Mouse (Mus musculus) retina, adult 2 months (tissue): ENCODE measurements at regions not wholly inside any gene's neighbourhood (a gene's known extent, or its start where the extent isn't known, plus 50 kb on each side); places are given as distances from the start of the nearest gene placed in this dataset.

Experiments used
- DNase-seq: peaks from one replicate; pipeline ENCODE4 v3.0.0-alpha.2; 2012; ENCODE audit warnings: low read depth, low spot score

DNA sequence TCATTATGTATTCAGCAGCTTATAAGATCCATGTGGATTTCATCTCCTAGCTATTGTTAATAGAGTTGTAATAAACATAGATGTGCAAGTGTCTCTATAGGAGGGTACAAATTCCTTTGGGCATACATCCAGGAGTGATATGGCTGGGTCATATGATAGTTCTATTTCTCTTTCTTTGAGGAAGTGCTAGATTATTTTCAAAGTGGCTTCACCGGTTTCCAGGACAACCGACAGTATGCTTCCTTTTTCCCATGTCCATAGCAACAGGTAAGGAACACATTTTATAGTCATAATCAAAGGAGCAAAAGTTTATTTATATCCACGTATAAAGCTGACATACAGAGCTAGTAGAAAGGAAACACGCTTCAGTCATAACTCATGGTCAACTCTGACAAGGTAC is 710.2 kb upstream of the Tenm4 start:
- DNase-seq: no peak

DNA sequence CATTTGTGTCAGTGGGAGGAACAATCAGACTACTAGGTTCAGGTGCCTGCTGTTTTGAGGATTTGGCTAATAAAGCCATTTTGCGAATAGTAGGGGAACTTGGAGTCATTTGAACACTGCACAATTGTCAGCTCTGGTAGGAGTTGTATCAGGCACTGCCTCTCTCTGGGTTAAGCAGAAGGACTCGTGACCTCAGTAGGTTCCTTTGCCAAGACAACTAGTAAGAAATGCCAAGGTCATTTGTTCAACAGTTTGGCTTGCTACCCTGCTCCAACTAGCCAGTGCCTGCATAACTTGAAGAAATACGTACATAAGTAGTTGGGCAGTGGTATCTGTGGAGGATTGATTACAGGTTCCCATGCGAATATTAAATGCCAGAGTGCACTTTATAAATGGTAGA is 705.5 kb upstream of the Tenm4 start:
- DNase-seq: no peak

DNA sequence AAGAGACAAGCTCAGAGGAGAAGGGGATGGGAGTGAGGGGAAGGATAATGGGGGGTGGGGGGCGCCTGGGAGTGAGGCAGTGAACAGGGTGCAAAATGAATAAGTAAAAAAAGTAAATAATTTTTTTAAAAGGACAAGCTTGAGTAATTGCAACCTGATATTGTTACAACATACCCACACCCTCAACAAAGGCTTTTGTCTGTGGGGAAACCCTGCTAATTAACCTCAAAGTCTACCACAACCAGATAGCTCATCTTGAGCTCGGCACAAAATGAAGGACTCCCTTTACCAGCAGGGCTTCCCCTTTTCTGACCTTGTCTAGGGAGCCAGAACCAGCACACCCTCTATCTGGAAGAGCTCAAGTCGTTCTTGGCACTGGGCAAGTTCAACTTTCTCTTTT is 704.0 kb upstream of the Tenm4 start:
- no peak for DNase-seq

DNA sequence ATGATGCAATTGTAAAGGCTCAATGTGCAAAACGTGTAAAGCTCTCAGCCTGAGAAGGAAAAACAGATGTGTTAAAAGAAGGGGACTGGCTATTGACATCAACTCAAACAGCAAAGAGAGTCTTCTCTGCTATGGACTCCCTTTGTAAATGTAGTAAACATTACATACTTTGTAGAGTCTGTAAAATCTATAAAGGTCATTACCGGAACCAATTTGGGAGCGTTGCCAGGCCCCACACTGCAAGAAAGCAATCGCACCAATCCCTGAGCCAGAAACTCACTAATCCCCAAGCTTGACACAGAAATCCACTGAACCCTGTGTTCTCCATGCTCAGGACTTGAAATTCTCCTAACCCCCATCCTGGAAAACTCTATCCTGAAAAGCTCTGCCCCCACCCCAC is 697.2 kb upstream of the Tenm4 start:
- DNase-seq: no peak

DNA sequence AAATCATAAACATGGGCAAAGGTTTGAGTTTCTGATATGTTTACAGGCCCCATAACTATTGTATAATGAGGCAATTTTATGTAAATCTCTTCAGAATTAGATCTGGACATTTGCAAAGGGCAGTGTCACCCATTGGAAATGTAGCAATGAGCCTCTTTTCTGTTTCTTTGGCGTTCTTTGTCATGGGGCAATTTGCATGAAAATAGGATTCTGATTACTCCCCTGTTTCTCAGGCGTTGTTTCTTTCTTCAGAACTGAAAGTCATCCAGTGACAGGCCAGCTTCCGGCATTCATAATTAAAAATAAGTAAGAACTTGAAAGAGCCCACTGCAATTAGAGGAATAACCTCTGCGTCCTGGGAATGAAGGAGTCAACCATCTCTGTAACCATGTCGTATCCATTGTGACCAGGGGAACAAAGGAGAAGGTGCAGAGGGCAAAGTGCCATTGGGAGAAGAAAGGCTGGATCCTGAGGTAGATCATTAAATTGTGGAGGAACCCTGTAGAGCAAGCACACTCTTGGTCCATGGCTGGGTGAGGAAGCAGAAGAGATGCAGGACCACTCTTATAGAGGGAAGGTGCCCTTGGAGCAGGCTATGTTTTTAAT is 690.8 kb upstream of the Tenm4 start:
- no peak for DNase-seq

DNA sequence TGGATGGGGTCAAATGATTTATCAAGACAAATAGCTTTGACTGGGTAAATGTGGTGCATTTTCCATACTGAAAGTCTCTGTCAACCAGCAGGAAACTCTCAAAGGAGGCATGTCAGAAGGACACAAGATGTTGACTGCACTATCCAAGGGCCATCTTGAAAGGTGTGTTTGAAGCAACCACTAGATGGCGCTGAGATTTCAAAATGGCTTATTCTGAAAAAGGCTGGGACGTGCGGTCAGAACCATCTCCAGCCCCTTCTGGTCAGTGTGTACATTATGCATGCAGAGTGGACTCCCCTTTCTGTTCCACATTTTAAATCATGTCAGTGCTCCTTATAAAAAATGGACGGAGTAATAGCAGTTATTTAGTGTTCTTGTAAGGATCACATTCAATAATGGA is 681.4 kb upstream of the Tenm4 start:
- peak; percentile 30 for DNase-seq

DNA sequence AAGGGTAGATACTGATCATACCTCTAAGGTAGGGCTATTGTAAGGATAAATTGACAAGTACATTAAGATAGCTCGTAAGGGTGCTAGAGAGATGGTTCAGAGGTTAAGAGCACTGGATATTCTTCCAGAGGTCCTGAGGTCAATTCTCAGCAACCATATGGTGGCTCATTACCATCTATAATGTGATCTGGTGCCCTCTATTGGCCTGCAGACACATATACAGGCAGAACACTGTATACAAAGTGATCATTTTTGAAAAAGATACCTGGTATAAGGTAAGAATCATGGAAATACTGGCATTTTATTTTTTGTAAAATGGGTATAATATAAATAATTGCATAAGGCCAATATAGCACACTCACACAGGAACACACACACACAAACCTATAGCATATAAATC is 676.3 kb upstream of the Tenm4 start:
- no peak for DNase-seq

DNA sequence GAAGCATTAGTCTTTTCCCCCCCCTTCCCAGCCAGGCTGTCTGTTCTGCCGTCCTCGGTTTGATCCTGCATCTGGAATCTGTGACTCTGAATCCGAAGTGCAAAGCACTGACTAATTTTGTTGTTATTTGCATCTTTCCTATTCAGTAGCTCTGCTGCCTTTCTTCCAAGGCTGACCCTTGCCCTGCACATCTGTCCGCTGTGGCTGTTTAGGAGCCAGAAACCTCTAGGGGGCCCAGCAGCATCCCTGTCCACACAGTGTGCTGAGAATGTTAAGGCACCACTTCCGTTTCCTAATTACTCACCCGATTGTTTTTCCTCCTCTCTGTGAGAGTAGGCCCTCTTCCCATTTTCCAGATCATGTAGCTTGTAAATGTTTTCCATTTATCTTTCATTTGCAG is 668.1 kb upstream of the Tenm4 start:
- DNase-seq: no peak

DNA sequence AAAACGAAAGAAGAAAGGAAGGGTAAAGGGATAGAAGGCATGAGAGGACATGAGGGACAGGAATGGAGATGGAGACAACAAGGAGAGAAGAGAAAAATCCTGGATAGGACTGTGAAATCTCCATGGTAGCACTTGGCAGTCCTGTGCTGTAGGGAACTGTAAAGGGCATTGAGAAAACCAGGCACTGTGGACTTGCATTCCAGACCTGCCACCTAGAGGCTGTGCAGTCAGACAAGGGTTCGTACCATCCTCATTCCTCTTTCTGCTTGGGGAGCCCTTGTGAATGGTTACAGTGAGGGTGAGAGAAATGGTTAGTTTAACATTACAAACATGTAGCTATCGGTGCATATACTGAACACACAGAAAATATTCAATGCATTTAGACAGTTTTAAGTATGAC is 623.8 kb upstream of the Tenm4 start:
- DNase-seq: no peak

DNA sequence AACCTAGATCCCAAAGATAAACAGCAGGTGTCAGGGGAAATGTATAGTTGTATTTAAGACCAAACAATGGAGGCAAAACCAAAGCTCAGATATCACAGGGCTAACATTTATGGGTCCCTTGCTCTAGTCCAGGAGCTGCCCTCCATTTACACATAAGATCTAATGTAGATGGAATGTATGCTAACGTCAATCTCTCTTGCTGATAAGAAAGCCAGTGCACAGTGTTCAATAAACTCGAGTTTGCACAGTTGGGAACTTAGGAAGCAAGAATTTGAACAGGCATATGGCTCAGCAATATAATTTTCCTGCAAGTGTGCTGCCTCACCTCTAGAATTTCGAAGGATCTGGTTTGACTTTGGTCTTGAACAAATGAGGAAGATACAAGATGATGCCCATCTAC is 620.9 kb upstream of the Tenm4 start:
- no peak for DNase-seq

DNA sequence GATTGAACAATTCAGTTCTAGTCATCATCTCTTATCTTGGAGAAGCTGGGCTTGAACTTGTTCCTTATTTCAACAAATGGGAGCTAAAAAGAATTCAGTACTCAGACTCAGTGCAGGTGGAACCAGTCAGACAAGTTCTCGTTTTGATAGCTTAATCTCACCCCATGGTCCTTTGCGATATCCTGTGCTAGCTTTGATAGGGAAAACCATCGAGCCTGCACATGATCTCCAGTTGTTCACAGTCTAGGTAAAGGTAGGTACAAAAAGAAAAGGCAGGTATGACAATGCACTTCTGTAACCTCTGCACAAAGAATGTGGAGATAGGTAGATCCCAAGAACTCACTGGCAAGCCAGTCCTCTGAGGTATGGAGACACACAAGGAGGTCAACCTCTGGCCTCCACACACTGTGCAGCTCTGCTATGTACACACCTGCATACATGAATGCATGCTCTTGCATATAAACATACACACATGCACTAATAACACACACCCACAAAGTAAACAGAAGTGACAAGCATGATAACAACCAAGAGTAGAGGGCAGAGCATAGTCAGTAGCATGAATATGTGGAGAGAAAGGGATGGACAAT is 619.2 kb upstream of the Tenm4 start:
- DNase-seq: no peak

DNA sequence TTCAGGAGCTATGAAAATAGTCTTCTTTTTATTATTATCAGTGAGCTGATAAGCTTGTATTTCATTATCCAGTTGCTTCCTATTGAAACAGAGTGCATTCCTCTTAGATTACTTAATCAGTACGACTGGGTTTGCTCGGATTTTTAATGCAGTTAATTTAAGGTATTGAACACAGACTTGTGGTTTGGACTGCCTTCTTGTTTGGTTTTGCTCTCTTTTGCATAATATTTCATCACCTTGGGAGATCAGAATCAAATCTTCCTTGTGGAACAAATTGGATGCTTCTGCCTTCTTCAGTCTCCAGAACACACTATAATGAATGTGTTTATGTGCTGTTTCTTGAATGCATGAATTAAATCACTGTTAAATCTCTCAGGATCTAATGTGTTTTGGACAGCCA is 612.5 kb upstream of the Tenm4 start:
- DNase-seq: no peak

DNA sequence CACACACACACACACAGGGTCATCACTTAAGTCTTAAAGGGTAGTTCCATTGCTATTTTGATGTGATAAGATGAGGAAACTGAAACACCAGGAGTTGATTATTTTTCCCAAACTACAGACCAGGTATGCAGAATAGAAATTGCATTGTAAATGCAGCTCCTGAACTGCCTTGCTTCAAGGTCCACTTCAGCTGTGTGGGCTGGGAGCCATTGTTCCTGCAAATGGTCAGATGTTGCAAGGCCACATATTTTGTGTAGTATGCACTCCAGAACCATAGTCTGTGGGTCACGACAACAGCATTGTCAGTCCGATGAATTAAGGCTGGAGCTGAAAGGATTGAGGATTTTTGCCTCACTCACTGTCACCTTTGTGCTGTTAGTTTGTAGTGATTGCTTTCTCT is 592.4 kb upstream of the Tenm4 start:
- no peak for DNase-seq

DNA sequence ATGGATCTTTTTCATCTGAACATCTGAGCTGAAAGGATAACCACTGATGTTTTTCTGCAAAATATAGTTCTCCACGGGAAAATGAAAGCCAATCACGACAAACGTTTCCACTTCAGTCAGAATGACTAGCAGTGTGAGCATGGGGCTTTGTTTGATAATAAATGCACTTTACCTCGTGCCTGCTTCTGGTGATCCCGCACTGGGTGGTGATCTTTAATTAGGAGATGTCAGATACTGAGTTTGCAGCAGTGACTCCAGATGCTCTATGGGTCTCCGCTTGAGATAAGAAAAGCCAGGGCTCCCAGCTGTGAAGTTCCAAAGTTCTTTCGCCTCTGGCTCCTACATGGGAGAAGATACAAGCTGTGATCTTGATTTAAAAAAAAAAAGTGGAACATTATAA is 589.7 kb upstream of the Tenm4 start:
- DNase-seq: no peak

DNA sequence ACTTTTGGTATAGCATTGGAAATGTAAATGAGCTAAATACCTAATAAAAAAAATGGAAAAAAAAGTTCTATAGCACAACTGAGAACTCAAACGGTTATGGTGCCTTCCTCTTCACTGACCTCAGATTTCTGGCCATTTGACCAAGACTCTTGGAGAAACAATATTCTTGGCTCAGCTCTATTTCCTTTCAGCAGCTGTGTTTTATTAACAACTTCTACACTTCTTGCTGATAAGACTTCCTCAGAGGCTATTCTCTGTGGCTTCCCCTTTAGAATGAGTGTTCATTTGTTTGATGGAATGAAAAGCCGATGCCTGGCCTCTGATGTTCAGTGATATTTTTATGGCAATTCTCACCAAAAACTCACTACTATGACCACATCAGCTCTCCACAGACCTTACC is 572.7 kb upstream of the Tenm4 start:
- DNase-seq: no peak

DNA sequence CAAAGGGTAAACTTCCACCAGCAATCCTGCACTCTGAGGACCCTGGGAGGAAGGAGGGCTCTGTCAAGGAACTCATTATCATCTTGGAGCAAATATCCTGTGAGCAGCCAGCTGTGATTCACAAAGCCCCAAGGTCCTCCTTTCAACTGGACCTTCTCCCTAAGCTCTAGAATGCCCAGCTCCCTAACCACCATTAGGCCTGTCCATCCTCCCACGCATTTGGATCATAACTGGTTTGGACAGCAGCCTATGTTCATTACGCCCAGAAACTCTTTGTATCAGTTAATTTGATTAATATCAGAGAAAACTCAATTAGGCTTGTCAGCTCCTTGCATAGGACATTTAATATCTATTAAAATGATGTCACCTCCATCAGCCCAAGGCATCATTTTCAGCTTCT is 557.3 kb upstream of the Tenm4 start:
- DNase-seq: no peak

DNA sequence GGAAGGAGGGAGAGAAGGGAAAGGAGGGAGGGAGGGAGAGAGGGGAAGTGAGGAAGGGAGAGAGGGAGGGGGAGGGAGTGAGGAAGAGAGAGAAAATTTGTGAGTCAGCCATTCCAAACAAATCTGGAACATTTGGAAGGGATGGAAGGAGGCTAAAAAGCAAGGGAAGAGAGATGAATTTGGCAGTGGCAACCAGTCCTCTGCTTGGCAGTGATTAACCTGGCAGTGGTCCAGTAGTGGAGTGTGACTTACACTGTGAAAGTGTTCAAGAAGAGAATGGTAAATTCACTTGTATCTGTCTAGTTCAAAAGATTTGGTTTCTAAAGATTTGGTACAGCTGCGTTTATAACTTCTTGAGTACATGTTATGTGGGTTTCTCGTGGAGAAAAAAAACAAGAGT is 553.7 kb upstream of the Tenm4 start:
- no peak for DNase-seq

DNA sequence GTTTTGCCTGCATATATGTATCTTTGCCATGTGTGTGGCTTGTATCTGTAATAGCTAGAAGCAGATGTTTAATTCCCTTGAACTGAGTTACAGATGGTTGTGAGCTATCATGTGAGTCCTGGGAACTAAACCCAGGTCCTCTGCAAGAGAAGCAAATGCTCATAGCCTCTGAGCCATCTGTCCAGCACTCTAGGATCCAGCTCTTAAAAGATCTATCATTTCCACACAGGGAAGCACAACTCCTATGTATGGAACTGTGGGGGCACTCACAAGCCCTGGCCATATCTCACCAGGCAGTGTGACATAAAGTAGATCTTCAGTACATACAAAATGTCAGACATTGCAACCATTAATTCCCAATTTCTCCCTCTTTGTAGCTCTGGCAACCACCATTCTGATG is 552.9 kb upstream of the Tenm4 start:
- DNase-seq: no peak

DNA sequence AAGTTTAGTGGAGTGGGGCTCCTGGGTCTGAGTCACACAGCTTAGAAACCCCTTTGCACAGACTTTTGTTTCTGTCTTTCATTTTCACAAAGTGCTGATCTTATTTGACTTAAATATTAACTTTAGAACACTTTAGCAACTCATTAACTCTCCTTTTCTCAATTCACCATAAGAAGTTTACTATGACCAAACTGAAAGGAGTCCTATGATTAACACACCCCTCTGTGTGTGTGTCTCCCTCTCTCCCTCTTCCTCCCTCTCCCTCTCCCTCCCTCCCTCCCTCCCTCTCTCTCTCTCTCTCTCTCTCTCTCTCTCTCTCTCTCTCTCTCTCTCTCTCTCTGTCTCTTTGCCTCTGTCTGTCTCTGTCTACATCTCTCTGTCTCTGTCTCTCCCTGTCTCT is 551.0 kb upstream of the Tenm4 start:
- no peak for DNase-seq

DNA sequence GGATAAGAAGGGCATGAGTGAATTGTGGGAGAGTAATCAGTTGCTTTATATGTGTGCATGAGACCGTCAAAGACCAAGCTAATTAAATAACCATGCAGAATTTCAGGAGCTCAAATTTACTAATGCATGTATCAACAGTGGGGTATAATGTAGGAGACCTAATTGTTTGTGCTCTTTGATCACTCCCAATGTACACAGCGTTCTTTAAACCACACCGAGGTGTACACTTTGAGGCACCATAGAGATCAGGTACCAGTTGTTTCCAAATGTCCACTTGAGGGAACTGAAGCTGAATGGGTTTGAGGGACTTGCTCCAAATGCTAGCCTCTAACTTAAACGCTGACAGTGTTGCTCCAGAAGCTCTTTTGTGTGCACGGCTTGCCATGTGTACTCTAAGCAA is 530.4 kb upstream of the Tenm4 start:
- no peak for DNase-seq

DNA sequence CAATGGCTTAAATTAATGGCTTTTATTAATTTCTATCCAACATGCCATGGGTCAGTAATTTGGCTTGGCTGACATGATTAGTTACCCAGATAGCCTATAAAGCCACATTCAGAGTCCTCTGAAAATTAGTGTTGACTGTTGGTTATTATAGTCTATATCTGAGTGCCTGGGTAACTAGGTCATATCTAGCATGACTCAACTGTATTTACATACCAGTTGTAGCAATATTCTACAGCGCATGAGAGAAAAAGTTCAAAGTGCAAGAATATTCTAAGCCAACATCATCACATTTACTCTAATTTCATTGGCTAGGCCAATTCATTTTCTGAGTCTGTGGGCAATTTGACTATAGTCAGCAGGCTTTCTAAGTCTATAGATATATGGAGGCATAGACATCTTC is 496.7 kb upstream of the Tenm4 start:
- no peak for DNase-seq

DNA sequence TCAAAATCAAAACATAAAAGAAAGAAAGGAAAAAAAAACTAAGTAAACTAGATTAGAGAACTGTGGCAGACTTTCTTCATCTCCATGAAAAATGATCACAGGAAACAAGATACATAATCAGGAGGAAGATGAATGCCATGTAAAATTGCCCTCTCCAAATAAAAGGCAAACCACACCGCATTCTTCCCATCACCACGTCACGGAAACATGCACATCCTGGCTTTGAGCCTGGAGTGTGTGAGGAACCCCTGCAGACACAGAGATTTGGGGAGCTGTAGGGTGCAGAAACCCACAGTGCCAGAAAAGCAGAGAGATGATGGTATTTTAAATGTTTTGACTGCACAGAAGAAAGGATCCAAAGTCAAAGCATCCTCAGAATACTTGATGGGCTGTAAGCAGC is 488.5 kb upstream of the Tenm4 start:
- no peak for DNase-seq

DNA sequence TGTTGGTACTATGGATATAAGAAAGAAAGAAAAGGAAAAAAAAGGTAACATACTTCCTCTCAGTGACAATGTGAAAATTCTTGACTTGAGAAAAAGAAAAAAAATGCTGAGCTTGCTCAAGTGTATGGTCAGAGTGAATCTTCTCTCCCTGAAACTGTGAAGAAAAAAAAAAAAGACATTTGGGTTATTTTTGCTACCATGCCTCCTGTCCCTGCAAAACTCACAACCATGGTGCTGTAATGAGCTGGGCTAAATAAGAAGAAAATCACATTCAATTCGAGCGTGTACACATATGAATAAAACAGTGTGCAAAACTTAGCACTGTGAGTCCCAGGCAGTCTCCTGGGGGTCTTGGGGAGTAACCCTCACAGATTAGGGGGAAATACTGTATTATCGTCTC is 483.3 kb upstream of the Tenm4 start:
- DNase-seq: no peak
